Mouse (Mus musculus) liver, adult 2 months (tissue): Measurements from ENCODE around the gene Cdkal1.

Experiments
- CTCF ChIP-seq: fragments of 200-500 bp; IDR thresholded peaks from 2 replicates; pipeline ENCODE4 v1.5.1; 2011; ENCODE audit warnings: low read depth, low read length, control low read depth
- POLR2A ChIP-seq: fragments of 200-500 bp; IDR thresholded peaks from 2 replicates; pipeline ENCODE4 v1.6.1; 2011; ENCODE audit warnings: low read length, control low read depth; ENCODE audit not compliant: insufficient read depth; ENCODE audit errors: extremely low read depth

DNA sequence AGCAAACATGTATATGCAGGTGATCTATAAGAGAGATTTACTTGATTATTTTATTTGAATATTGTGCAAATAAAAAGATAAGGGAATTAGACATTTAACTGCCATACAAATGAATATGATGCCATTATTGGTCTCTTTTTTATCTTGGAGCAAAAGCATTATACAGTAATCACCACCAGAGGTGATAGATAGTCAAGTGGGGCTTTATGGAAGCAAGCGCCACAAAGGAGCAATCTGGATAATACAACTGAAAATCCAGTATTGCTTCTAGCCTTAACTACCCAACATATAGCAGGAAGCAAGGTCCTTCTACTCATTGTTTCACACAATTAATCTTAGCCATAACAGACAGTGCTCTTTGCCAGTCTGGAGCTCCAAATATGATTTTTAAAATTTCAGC lies 234.1 kb downstream of the Cdkal1 start:
- TF ChIP-seq CTCF: no peak
- no peak for TF ChIP-seq POLR2A
